Mouse (Mus musculus) liver, embryonic 11.5 days (tissue): Measurements from ENCODE around the gene Plb1. TPM values are rescaled to one million over a fixed set of nuclear protein-coding genes. Genes with fewer than 3 reads are reported as not detected.

Experiments
- ATAC-seq: fragments of 200-750 bp; cut with Nextera tagmentation; replicated peaks from 2 replicates; pipeline ENCODE4 v1.8.0; 2017; ENCODE audit warnings: moderate number of reproducible peaks, mild to moderate bottlenecking, moderate TSS enrichment, moderate library complexity; ENCODE audit not compliant: low FRiP score
- DNase-seq: peaks from one replicate; pipeline ENCODE4 v3.0.0-alpha.2; 2017; ENCODE audit warnings: low spot score
- H3K27ac ChIP-seq: fragments of 300-500 bp; sonication (generic); 2 replicates; pipeline ENCODE4 v1.5.1; 2014; ENCODE audit warnings: mild to moderate bottlenecking, low read depth, low read length, control low read depth
- H3K27me3 ChIP-seq: fragments of 300-500 bp; sonication (generic); replicated peaks from 2 replicates; pipeline ENCODE4 v1.6.1; 2014; ENCODE audit warnings: low read length, mixed read lengths; ENCODE audit not compliant: control insufficient read depth, insufficient read depth
- H3K36me3 ChIP-seq: fragments of 300-500 bp; sonication (generic); 2 replicates; pipeline ENCODE4 v1.6.1; 2014; ENCODE audit warnings: mild to moderate bottlenecking, low read length, moderate library complexity, mixed read lengths; ENCODE audit not compliant: control insufficient read depth, insufficient read depth
- H3K4me1 ChIP-seq: fragments of 300-500 bp; sonication (generic); replicated peaks from 2 replicates; pipeline ENCODE4 v1.6.1; 2014; ENCODE audit warnings: low read length, mixed read lengths; ENCODE audit not compliant: control insufficient read depth, insufficient read depth
- H3K4me2 ChIP-seq: fragments of 300-500 bp; sonication (generic); 2 replicates; pipeline ENCODE4 v1.6.1; 2014; ENCODE audit warnings: mild to moderate bottlenecking, control low read depth, moderate library complexity
- H3K4me3 ChIP-seq: fragments of 300-500 bp; sonication (generic); 2 replicates; pipeline ENCODE4 v1.5.1; 2014; ENCODE audit warnings: low read depth, low read length, control low read depth
- H3K9ac ChIP-seq: fragments of 300-500 bp; sonication (generic); 2 replicates; pipeline ENCODE4 v1.6.1; 2014; ENCODE audit warnings: low read depth, low read length, control low read depth
- H3K9me3 ChIP-seq: fragments of 300-500 bp; sonication (generic); 2 replicates; pipeline ENCODE4 v1.6.1; 2016; ENCODE audit warnings: low read length, inconsistent platforms, mixed read lengths; ENCODE audit not compliant: control insufficient read depth
- WGBS: fragments of 180-500 bp; shearing (Covaris S2); extraction: QIAGEN DNeasy Blood & Tissue Kit; methylation state at CpG from one replicate; pipeline ENCODE4 v1.1.7; 2014; 5-methylcytosine and 5-hydroxymethylcytosine counted together
- polyA plus RNA-seq: library from polyadenylated mRNA; unstranded; fragments of >200 nt; fragmentation: Nextera tagmentation; extraction: Ambion mirVana; gene quantifications from 2 replicates; pipeline ENCODE4 v1.2.1, GENCODE M21; 2014

Plb1 gene
- polyA plus RNA-seq, 1 experiment from 2014 or later: not detected

- 51% methylated on average over 7 of the region's 7 CpGs for WGBS
- no peaks in the 10 kb centered on the region for H3K27me3 ChIP-seq
- no peak overlapping the region for H3K9ac ChIP-seq
- DNase-seq (no peak), ATAC-seq (no peak)
- no peak overlapping the region for H3K27ac ChIP-seq
- no peak overlapping the region for H3K4me2 ChIP-seq
- no peak overlapping the region for H3K4me3 ChIP-seq
- no peaks in the 10 kb centered on the region for H3K36me3 ChIP-seq
- H3K9me3 ChIP-seq: no peaks in the 10 kb centered on the region
- H3K4me1 ChIP-seq: no peaks in the 10 kb centered on the region
Measured at GRCm38 (mm10) chr5:32272502-32272901, 40.0 kb downstream of the Plb1 start.

GRCm38 (mm10) chr5:32278000-32278694 is 45.6 kb downstream of the Plb1 start:
- Histone ChIP-seq H3K27me3 (no peaks in the 10 kb centered on the region), H3K9me3 (no peaks in the 10 kb centered on the region), H3K9ac (no peak overlapping the region), H3K4me1 (no peaks in the 10 kb centered on the region), H3K4me3 (no peak overlapping the region), H3K27ac (no peak overlapping the region), H3K36me3 (no peaks in the 10 kb centered on the region), H3K4me2 (no peak overlapping the region)
- ATAC-seq (no peak), DNase-seq (no peak)
- WGBS: 67% methylated on average over 5 of the region's 5 CpGs

GRCm38 (mm10) chr5:32280066-32280465 is 47.6 kb downstream of the Plb1 start:
- Histone ChIP-seq H3K4me3 (no peak overlapping the region), H3K36me3 (no peaks in the 10 kb centered on the region), H3K9ac (no peak overlapping the region), H3K27ac (no peak overlapping the region), H3K27me3 (no peaks in the 10 kb centered on the region), H3K4me2 (no peak overlapping the region), H3K4me1 (no peaks in the 10 kb centered on the region), H3K9me3 (no peaks in the 10 kb centered on the region)
- DNase-seq (no peak), ATAC-seq (no peak)
- 70% methylated on average over 3 of the region's 3 CpGs for WGBS

GRCm38 (mm10) chr5:32282345-32282744 is 49.8 kb downstream of the Plb1 start:
- H3K9ac ChIP-seq: no peak overlapping the region
- WGBS: 60% methylated on average over 4 of the region's 4 CpGs
- no peak overlapping the region for H3K4me3 ChIP-seq
- no peaks in the 10 kb centered on the region for H3K4me1 ChIP-seq
- no peak overlapping the region for H3K4me2 ChIP-seq
- H3K27ac ChIP-seq: no peak overlapping the region
- ATAC-seq (no peak), DNase-seq (no peak)
- H3K9me3 ChIP-seq: no peaks in the 10 kb centered on the region
- no peaks in the 10 kb centered on the region for H3K36me3 ChIP-seq
- H3K27me3 ChIP-seq: no peaks in the 10 kb centered on the region

- Histone ChIP-seq H3K4me1 (no peaks in the 10 kb centered on the region), H3K27me3 (no peaks in the 10 kb centered on the region), H3K36me3 (no peaks in the 10 kb centered on the region), H3K9ac (no peak overlapping the region), H3K4me3 (no peak overlapping the region), H3K27ac (no peak overlapping the region), H3K4me2 (no peak overlapping the region), H3K9me3 (no peaks in the 10 kb centered on the region)
- no peak for DNase-seq
- ATAC-seq: no peak
- WGBS: 80% methylated on average over 2 of the region's 2 CpGs
Measured at GRCm38 (mm10) chr5:32283457-32283856, 50.9 kb downstream of the Plb1 start.

- no peak overlapping the region for H3K4me3 ChIP-seq
- no peak for DNase-seq
- no peaks in the 10 kb centered on the region for H3K27me3 ChIP-seq
- H3K4me2 ChIP-seq: no peak overlapping the region
- H3K27ac ChIP-seq: no peak overlapping the region
- 60% methylated on average over 4 of the region's 4 CpGs for WGBS
- H3K9me3 ChIP-seq: no peaks in the 10 kb centered on the region
- no peaks in the 10 kb centered on the region for H3K4me1 ChIP-seq
- no peak for ATAC-seq
- no peaks in the 10 kb centered on the region for H3K36me3 ChIP-seq
- H3K9ac ChIP-seq: no peak overlapping the region
Measured at GRCm38 (mm10) chr5:32286315-32286714, 53.8 kb downstream of the Plb1 start.

GRCm38 (mm10) chr5:32288021-32288420 is 55.5 kb downstream of the Plb1 start:
- no peak for ATAC-seq
- Histone ChIP-seq H3K4me3 (no peak overlapping the region), H3K4me1 (no peaks in the 10 kb centered on the region), H3K27me3 (no peaks in the 10 kb centered on the region), H3K9me3 (no peaks in the 10 kb centered on the region), H3K9ac (no peak overlapping the region), H3K27ac (no peak overlapping the region), H3K36me3 (no peaks in the 10 kb centered on the region), H3K4me2 (no peak overlapping the region)
- no peak for DNase-seq

- ATAC-seq: no peak
- DNase-seq: no peak
- 60% methylated on average over 2 of the region's 2 CpGs for WGBS
Measured at GRCm38 (mm10) chr5:32291316-32291715, 58.8 kb downstream of the Plb1 start.

More at GRCm38 (mm10) chr5:32291316-32291715, 58.8 kb downstream of the Plb1 start:
- no peaks in the 10 kb centered on the region for H3K9me3 ChIP-seq
- no peak overlapping the region for H3K9ac ChIP-seq
- no peak overlapping the region for H3K4me2 ChIP-seq
- H3K4me1 ChIP-seq: no peaks in the 10 kb centered on the region
- H3K36me3 ChIP-seq: no peaks in the 10 kb centered on the region
- no peak overlapping the region for H3K4me3 ChIP-seq
- H3K27ac ChIP-seq: no peak overlapping the region
- H3K27me3 ChIP-seq: no peaks in the 10 kb centered on the region
